Mouse (Mus musculus) CD8-positive naive resting alpha-beta T cell, adult 57 days (primary cell): ENCODE data around the gene Cep162. TPM values are rescaled to one million over a fixed set of nuclear protein-coding genes. Genes with fewer than 3 reads are reported as not detected.

ENCODE experiments used
- total RNA-seq: library from RNA; stranded (reverse); gene quantifications from one replicate; pipeline ENCODE4 v1.2.4, GENCODE M21; 2023

Gene Cep162
- 9.5 TPM for total RNA-seq

DNA sequence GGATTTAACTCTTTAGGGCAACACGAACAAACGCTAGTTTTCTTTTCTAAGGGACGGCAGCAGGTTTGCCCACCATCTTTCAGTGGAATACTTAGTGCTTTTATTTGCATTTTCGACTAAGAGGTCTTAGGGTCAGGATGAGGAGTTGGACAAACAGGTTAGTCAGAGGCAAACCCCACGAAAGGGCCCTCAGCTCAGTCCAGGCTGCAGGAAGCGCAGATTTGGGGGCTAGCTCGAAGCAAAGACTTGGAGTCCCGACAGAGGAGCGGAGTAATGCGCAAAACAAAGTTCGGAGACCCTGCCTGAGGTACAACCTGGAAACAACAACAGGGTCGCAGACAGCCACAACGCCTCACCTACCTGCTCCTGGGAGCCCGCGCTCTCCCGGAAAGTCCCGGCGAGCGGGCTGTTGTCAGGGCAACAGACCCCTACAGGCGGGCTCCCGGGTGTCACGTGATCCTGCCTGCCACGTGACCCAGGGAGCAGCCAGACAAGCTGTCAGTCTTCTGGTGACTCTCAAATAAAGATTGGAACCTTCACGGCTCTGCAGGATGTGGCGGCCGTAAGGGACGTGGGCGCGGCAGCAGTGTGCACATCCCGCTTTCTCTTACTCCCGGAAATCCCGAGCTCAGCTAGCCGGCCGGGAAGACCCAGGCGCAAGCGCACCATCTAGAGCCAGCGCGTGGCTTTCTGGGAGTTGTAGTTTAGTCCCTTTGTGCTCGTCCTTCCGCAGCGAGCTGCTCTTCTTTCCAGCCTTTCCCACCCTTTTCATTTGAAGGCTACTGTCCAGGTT, at the start of gene Cep162:
Gene Cep162, minus strand, starts transcription at position 634 of the 793 bp plus-strand sequence.

DNA sequence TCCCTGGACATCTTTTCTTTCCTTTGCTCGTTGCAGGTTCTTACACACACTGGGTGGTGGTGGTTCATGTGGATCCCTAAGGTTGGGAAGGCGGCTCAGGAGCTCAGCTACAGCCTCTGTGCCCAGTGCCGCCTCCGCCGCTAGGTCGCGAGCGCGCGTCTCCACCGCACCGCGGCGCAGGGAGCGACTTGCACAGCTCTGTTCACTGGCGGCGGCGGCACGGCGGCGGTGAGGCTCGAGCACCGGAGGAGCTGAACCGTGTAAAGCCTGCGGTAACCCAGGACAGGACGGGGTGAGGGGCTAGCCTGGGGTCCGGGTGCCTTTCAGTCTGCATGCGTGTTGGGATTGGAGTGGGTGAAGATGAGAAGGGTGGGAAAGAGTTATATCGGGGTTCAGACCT, 111.2 kb downstream of the Cep162 start, which contains the start of gene Mrap2:
Gene Mrap2, plus strand, starts transcription at position 201 of the 400 bp plus-strand sequence.

Other genes starting within 250 kb of the Cep162 start
- gene Ripply2, start 240.0 kb downstream of the Cep162 start, total RNA-seq, result not detected
- 57.5 TPM for gene Cyb5r4, start 233.5 kb downstream of the Cep162 start, total RNA-seq
- not detected for gene Mrap2, start 111.2 kb downstream of the Cep162 start, total RNA-seq